ENCODE assay signal across 10 mouse cellular contexts in genomic region chr4:108338321-108338733, GRCm38 (mm10). TPM values are rescaled to one million over a fixed set of nuclear protein-coding genes. Genes with fewer than 3 reads are reported as not detected.
DNase-seq lines count a peak whose midpoint lies in the region; ATAC-seq lines count a peak whose summit lies in the region.
"Had no signal": no experiment of that assay in that cellular context is flagged by ENCODE, and none has a peak within 500 bp of the region (broad histone marks: within the 10 kb centered on the region; RNA-seq: fewer than 3 reads in every experiment).

No protein-coding gene starts in this region.

- peaks cover 31% of the 10 kb centered on the region for H3K36me3 ChIP-seq in hindbrain, embryonic 12.5 days

- H3K4me1 ChIP-seq in hindbrain, embryonic 12.5 days, result peaks cover 9% of the 10 kb centered on the region; the same call in 1 of the 2 replicates
- H3K4me1 ChIP-seq: limb, embryonic 13.5 days had no signal

- peak overlapping the region; percentile 48; the same call in 1 of the 2 replicates for H3K27ac ChIP-seq in hindbrain, embryonic 12.5 days
- H3K27ac ChIP-seq: limb, embryonic 13.5 days had no signal

- no peak overlapping the region for H3K9ac ChIP-seq in hindbrain, embryonic 12.5 days
- H3K9ac ChIP-seq: limb, embryonic 13.5 days had no signal

- WGBS in hindbrain, embryonic 12.5 days, result 50% methylated on average over 9 of the region's 9 CpGs

- H3K4me2 ChIP-seq in hindbrain, embryonic 12.5 days (replicated peaks), result no peak overlapping the region
- H3K4me2 ChIP-seq: limb, embryonic 13.5 days had no signal

- peak; percentile 42 for DNase-seq in cerebellum, adult 11 months
- peak; percentile 19 for DNase-seq in right cerebral cortex, postnatal 25 days
- no peak for DNase-seq in right cerebral cortex, postnatal 4 days
- peak; percentile 27 for DNase-seq in urinary bladder, postnatal 25 days (ENCODE audit: low spot score)
- no peak for DNase-seq in thymus, postnatal 0 days (ENCODE audit: low spot score)
- no peak for DNase-seq in spleen, postnatal 14 days (ENCODE audit: low spot score in 2 of 2)
- DNase-seq: kidney, adult 11 months had no signal

- H3K27me3 ChIP-seq in hindbrain, embryonic 12.5 days, result no peaks in the 10 kb centered on the region
- H3K27me3 ChIP-seq: limb, embryonic 13.5 days had no signal

- no peak; the same call in 1 of the 2 replicates for ATAC-seq in cerebellum, adult (ENCODE audit: insufficient number of reproducible peaks, low FRiP score, low TSS enrichment)
- ATAC-seq in hindbrain, embryonic 12.5 days (ENCODE audit: low FRiP score), result no peak

- H3K4me3 ChIP-seq in hindbrain, embryonic 12.5 days, result no peak overlapping the region
- H3K4me3 ChIP-seq: limb, embryonic 13.5 days had no signal

- no peaks in the 10 kb centered on the region for H3K9me3 ChIP-seq in hindbrain, embryonic 12.5 days (replicated peaks)
- H3K9me3 ChIP-seq: limb, embryonic 13.5 days had no signal

RNA-seq across cellular contexts. Expression of gene Coa7, which starts 10.4 kb away (rescaled TPM):
- 46.6 and 56.9 TPM in 2 replicates for polyA plus RNA-seq in hindbrain, embryonic 12.5 days (2016; fragmentation: Nextera tagmentation; extraction: Ambion mirVana)
- polyA plus RNA-seq in thymus, postnatal 0 days (2015; fragmentation: Nextera tagmentation; extraction: Ambion mirVana), result 49.4 and 50.9 TPM in 2 replicates

RNA-seq across cellular contexts. Expression of gene Zyg11b, which starts 37.4 kb away (rescaled TPM):
- polyA plus RNA-seq in hindbrain, embryonic 12.5 days (2016; fragmentation: Nextera tagmentation; extraction: Ambion mirVana), result 31.9 and 32.2 TPM in 2 replicates
- polyA plus RNA-seq in thymus, postnatal 0 days (2015; fragmentation: Nextera tagmentation; extraction: Ambion mirVana), result 8.0 and 9.5 TPM in 2 replicates

RNA-seq across cellular contexts. Expression of gene Shisal2a, which starts 44.8 kb away (rescaled TPM):
- polyA plus RNA-seq in hindbrain, embryonic 12.5 days (2016; fragmentation: Nextera tagmentation; extraction: Ambion mirVana), result 3.5 and 5.2 TPM in 2 replicates
- not detected in 2 replicates for polyA plus RNA-seq in thymus, postnatal 0 days (2015; fragmentation: Nextera tagmentation; extraction: Ambion mirVana)

Comparison
In these comparisons a context has a peak if more than half of its experiments do, and no peak if none do; other contexts are left out.
1. DNase-seq: peak in cerebellum, adult 11 months (single experiment), right cerebral cortex, postnatal 25 days (single experiment) and urinary bladder, postnatal 25 days (single experiment); none in right cerebral cortex, postnatal 4 days (single experiment), thymus, postnatal 0 days (single experiment) and spleen, postnatal 14 days (0 of 2).